Mouse (Mus musculus): ENCODE measurements around the gene Nadk2. TPM values are rescaled to one million over a fixed set of nuclear protein-coding genes. Genes with fewer than 3 reads are reported as not detected.

Gene Nadk2
- total RNA-seq, 2 experiments from 2014 or later, result 34.1 to 34.5 TPM

DNA sequence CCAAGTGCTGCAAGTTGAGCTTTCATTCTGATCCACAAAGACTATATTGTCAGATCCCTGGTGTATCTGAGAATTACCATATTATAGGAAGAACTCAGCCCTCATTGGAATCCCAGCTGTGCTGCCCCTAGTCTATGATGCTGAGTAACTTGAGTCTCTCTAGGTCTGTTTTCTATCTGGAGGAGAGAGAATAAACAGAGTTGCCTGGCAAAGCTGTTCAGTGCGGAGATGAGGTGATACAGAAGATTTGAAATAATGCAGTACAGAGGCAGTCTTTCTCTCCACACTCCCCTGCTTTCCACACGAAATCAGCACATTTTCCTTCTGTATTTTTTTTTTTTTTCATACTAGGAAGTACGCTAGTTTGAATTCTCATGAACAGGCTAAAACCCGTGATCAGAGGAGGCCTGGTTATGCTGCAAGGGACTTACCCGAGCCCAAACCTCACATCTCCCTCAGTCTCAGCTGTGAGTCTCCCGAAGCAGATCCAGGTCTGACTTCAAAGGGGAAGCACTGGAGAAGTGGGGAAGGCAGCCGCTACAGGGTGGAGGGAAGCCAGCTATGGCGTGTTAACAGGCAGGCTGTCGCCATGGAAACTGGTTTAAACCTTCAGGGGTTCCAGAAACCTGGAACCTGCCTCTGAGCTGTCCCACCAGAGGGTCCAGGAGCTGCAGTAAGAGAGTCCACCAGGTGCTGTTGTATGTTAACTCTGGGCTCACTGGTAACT lies 59.9 kb downstream of the Nadk2 start:
- no peak for DNase-seq (ENCODE audit: low spot score in 2 of 2)

DNA sequence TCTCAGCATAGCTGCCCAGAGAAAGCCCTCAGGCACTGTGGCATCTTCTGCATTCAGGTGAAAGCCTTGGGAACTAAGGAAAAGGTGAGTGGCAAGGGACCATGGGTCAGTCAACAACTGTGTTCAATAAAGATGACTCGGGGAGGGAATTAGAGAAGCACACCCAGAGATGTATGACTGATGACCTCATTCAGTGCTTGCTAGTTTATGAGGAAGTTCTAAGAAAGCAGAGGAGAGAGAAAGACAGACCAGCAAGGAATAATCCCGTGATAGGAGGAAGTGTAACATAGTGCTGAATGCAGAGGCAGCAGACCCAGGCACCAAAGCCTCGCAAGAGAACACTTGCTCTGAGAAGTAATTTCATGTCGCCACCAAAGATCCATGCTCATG lies 60.4 kb downstream of the Nadk2 start:
- no peak for DNase-seq (ENCODE audit: low spot score in 2 of 2)

DNA sequence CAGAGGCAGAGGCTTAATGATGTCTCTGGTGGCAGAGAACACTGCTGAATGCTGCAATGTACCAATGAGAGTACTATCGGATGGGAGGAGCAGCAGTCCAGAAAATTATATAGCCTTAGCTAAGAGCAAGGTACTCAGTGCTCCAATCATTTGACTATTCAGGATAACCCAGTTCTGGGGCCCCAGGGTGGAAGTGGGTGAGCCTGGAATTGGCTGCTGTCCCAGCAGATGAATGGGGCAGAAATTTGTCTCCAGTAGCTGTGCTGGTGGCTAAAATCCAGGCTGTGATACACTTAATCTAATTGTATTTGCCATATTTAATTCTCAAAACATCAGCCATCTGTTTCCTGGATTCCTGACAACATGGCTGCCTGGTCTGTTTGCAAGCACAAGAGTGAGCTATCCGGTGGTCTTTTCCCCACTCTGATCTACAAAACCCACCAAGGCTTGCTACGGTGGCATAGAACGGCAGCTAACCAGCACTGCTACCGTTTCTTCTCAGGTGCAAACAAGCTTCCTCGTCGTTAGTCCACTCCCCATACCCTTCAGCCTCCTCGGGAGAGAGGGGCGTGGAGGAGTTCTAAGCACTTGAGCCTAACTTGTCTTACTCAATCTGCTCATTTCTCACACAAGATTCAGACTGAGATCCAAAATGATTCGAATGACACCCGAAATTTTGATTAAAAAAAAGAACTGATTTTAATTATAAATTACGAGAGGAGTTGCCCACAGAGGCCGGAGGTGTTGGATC lies 61.8 kb downstream of the Nadk2 start:
- DNase-seq (ENCODE audit: low spot score in 2 of 2), result peak in 1 of 2 experiments; percentile 25

DNA sequence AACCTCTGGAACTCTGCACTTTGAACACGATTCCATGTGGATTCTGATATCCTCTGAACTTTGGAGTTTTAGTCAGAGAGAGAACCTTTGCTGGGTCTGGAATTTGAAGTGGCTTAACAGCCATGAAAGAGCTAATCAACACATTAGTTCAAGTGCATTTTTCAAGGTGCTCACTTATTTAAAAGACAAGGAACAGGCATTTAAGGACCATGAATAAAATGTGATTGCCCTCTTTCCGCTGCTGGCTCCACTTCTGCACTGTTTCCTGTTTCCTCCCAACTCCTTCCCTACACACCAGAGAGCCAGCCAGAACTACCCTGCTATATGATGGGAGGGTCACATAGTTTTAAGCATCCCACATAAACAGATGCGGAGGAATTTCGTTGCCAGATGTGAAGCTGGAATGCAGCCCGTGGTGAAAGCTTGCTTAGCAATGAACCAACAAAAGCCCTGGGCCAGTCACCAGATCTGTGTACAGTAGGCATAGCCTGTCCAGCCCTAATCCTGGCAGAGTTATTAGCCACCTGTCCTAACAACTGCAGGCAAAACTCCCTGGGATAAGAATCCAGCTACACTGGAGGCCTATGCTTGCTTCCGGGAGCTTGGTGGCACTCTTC lies 63.9 kb downstream of the Nadk2 start:
- DNase-seq (ENCODE audit: low spot score in 2 of 2), result peak; percentile 42 to 76

DNA sequence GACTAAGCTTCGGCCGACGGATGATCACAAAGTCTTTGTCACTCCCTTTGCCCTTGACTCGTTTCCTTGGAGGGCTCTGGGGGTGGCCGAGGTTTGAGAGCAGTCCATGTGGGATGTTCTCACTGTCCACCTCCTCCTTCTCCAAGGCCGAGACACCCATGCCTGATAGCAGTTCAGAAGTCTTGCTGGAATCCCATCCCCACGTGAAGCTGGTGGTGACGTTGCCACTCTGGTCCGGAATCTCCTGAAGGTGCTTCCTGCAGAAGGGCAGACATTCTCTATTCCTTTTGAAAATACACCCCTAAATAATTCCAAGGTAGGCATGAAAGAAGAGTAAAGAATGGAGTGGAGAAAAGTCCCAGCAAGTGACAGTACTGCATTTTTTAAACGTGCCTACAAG lies 68.4 kb downstream of the Nadk2 start:
- DNase-seq (ENCODE audit: low spot score in 2 of 2), result no peak

DNA sequence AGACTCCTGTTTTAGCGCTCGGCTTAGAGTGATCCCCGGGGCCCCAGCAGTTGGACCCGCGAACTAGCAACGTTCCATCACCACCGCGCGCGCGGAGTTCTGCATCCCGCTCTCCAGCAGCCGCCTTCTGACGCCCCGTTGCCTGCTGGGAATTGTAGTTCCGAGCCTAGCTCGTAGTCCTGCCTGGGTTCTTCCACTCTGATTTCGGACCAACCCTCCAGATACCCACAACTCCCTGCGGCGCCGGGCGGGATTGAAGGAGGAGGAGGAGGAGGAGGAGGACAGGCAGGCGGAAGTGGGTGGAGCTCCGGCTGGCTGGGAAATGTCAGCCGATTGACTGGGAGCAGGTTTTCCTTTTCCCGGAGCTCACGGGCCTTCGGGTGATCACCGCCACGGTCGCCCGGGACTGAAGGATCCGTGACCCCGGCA lies 69.2 kb downstream of the Nadk2 start, which contains the start of gene Lmbrd2:
Gene Lmbrd2, plus strand, starts transcription at position 299 of the 429 bp plus-strand sequence.
- DNase-seq (ENCODE audit: low spot score in 2 of 2), result peak; percentile 86 to 96

DNA sequence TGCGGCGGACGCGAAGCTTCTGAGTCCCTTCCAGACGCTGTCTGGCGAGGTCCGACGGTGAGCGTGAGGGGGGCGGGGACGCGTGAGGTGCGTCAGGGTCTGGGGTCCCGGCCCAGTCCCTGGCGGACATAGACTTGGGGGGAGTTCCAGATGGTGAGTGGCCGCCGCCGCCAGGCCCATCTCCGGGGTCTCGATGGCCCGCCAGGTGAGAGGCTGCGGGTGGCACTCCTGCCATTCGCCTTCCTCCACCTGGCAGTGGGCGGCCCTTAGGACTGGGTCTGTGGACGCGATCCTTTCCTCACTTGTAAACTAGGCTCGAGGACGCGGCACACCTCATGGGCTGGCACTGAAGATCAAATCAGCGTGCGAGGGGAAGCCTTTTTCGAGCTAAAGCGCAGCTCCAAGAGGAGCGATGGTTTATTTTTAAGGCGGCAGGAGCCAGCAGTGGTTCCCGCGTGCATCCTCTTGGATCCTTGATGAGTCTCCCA lies 69.7 kb downstream of the Nadk2 start:
- DNase-seq (ENCODE audit: low spot score in 2 of 2), result no peak

DNA sequence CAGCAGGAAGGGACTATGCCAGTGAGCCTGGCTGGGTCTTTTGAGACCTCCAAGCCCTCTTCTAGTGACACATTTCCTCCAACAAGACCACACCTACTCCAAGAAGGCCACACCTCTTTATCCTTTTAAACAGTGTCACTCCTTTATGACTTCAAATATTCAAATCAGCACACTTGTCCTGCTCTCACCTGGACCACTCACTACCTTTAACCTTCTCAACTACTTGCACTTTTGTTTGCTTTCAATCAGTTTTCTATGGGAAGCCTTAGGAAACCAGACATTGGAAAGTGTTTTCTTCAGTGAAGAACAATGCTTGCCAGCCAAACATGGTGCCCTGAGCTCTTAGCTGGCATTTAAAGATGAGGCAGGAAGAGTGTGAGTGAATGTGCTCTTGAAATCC lies 84.3 kb downstream of the Nadk2 start, which contains the start of gene Skp2:
Gene Skp2, minus strand, starts transcription at position 101 of the 400 bp plus-strand sequence.
- no peak for DNase-seq (ENCODE audit: low spot score in 2 of 2)

Other genes starting within 250 kb of the Nadk2 start
- gene Ranbp3l, start 103.3 kb upstream of the Nadk2 start, total RNA-seq (2021), result 1 to 10 TPM; 1.2 to 1.8 TPM
- gene Lmbrd2, start 69.3 kb downstream of the Nadk2 start, total RNA-seq (2021), result 10 to 100 TPM; 17.9 to 18.0 TPM
- gene Skp2, start 84.2 kb downstream of the Nadk2 start, total RNA-seq (2021), result 10 to 100 TPM; 19.8 to 20.1 TPM
- gene Ugt3a1, start 205.6 kb downstream of the Nadk2 start, total RNA-seq (2021), result not detected